Mouse (Mus musculus) MEL (cell line): Measurements from ENCODE around the gene Ttbk2. TPM values are rescaled to one million over a fixed set of nuclear protein-coding genes. Genes with fewer than 3 reads are reported as not detected.

Experiments used
- DNase-seq: peaks from one replicate; pipeline ENCODE4 v3.0.0; 2011; ENCODE audit warnings: low read depth, low spot score
- H3K27ac ChIP-seq: 2 replicates; pipeline ENCODE4 v1.5.1; 2012; ENCODE audit warnings: low read depth, mild to moderate bottlenecking, control low read depth, low read length, moderate library complexity; ENCODE audit not compliant: control insufficient read depth
- H3K27me3 ChIP-seq, 2 experiments: fragments of 150-350 bp in 1 of 2; sonication (generic) in 1 of 2; 2 replicates each; pipeline ENCODE4 v1.6.1; 2012; ENCODE audit warnings: low read length in 2 of 2, mild to moderate bottlenecking in 2 of 2, improper control_type of control experiment in 1 of 2, moderate library complexity in 1 of 2; ENCODE audit not compliant: insufficient read depth in 2 of 2, control insufficient read depth in 1 of 2
- H3K36me3 ChIP-seq, 2 experiments: 2 replicates each; pipeline ENCODE4 v1.6.1; 2012 to 2014; ENCODE audit warnings: low read length in 2 of 2, improper control_type of control experiment in 1 of 2, inconsistent platforms in 1 of 2, mild to moderate bottlenecking in 1 of 2; ENCODE audit not compliant: insufficient read depth in 2 of 2, control insufficient read depth in 1 of 2
- H3K4me1 ChIP-seq, 2 experiments: fragments of 150-350 bp in 1 of 2; sonication (generic) in 1 of 2; 2 replicates each; pipeline ENCODE4 v1.6.1; 2012; ENCODE audit warnings: low read length in 2 of 2, improper control_type of control experiment in 1 of 2, mild to moderate bottlenecking in 1 of 2; ENCODE audit not compliant: insufficient read depth in 2 of 2, control insufficient read depth in 1 of 2
- H3K4me3 ChIP-seq, 2 experiments: fragments of 150-350 bp in 1 of 2; sonication (generic) in 1 of 2; 2 replicates each; pipeline ENCODE4 v1.5.1; 2012; ENCODE audit warnings: low read depth in 2 of 2, low read length in 2 of 2, mild to moderate bottlenecking in 2 of 2, moderate library complexity in 2 of 2, control low read depth in 1 of 2, improper control_type of control experiment in 1 of 2; ENCODE audit not compliant: control insufficient read depth in 1 of 2, insufficient read depth in 1 of 2
- H3K79me2 ChIP-seq: 2 replicates; pipeline ENCODE4 v1.6.1; 2012; ENCODE audit warnings: mild to moderate bottlenecking, low read length, moderate library complexity; ENCODE audit not compliant: control insufficient read depth, poor library complexity, insufficient read depth
- H3K9ac ChIP-seq: 2 replicates; pipeline ENCODE4 v1.6.1; 2012; ENCODE audit warnings: low read depth, mild to moderate bottlenecking, control low read depth, low read length, moderate library complexity; ENCODE audit not compliant: control insufficient read depth, poor library complexity, severe bottlenecking
- H3K9me3 ChIP-seq: fragments of 150-350 bp; sonication (generic); replicated peaks from 2 replicates; pipeline ENCODE4 v1.6.1; 2012; ENCODE audit warnings: mild to moderate bottlenecking, low read length, improper control_type of control experiment, moderate library complexity; ENCODE audit not compliant: insufficient read depth
- BHLHE40 ChIP-seq: IDR thresholded peaks from 2 replicates; pipeline ENCODE4 v1.6.1; 2012; ENCODE audit warnings: low read depth, mild to moderate bottlenecking, inconsistent platforms, low read length, improper control_type of control experiment, borderline replicate concordance
- CHD2 ChIP-seq: IDR thresholded peaks from 2 replicates; pipeline ENCODE4 v1.6.1; 2011; ENCODE audit warnings: low read length, improper control_type of control experiment
- CTCF ChIP-seq, 3 experiments: IDR thresholded peaks in 2 of 3; conservative IDR thresholded peaks in 1 of 3; 2 replicates each; pipeline ENCODE4 v1.5.1; 2011 to 2012; ENCODE audit warnings: low read length in 3 of 3, low read depth in 2 of 3, mild to moderate bottlenecking in 2 of 3, improper control_type of control experiment in 1 of 3, inconsistent platforms in 1 of 3, mixed read lengths in 1 of 3, moderate library complexity in 1 of 3; ENCODE audit not compliant: control insufficient read depth in 1 of 3, insufficient read depth in 1 of 3, poor library complexity in 1 of 3, severe bottlenecking in 1 of 3
- E2F4 ChIP-seq: IDR thresholded peaks from 2 replicates; pipeline ENCODE4 v1.6.1; 2011; ENCODE audit warnings: low read depth, low read length, improper control_type of control experiment, borderline replicate concordance
- ELF1 ChIP-seq: IDR thresholded peaks from 2 replicates; pipeline ENCODE4 v1.6.1; 2014; ENCODE audit warnings: low read depth, mild to moderate bottlenecking, inconsistent platforms, low read length, improper control_type of control experiment, moderate library complexity
- EP300 ChIP-seq, 2 experiments: IDR thresholded peaks; 2 replicates each; pipeline ENCODE4 v1.6.1; 2011; ENCODE audit warnings: improper control_type of control experiment in 2 of 2, low read length in 2 of 2, low read depth in 1 of 2, mild to moderate bottlenecking in 1 of 2
- ETS1 ChIP-seq: IDR thresholded peaks from 2 replicates; pipeline ENCODE4 v1.6.1; 2012; ENCODE audit warnings: low read depth, mild to moderate bottlenecking, inconsistent platforms, low read length, improper control_type of control experiment, moderate library complexity
- GATA1 ChIP-seq: IDR thresholded peaks from 2 replicates; pipeline ENCODE4 v1.6.1; 2011; ENCODE audit warnings: low read depth, low read length, improper control_type of control experiment
- HCFC1 ChIP-seq: IDR thresholded peaks from 2 replicates; pipeline ENCODE4 v1.6.1; 2012; ENCODE audit warnings: low read depth, mild to moderate bottlenecking, inconsistent platforms, low read length, improper control_type of control experiment, moderate library complexity
- MAFK ChIP-seq: IDR thresholded peaks from 2 replicates; pipeline ENCODE4 v1.6.1; 2011; ENCODE audit warnings: low read depth, mild to moderate bottlenecking, low read length, improper control_type of control experiment, borderline replicate concordance
- MEF2A ChIP-seq: IDR thresholded peaks from 2 replicates; pipeline ENCODE4 v1.6.1; 2014; ENCODE audit warnings: low read depth, mild to moderate bottlenecking, inconsistent platforms, low read length, improper control_type of control experiment; ENCODE audit not compliant: poor library complexity, insufficient replicate concordance, severe bottlenecking; ENCODE audit errors: extremely low read depth
- MXI1 ChIP-seq: IDR thresholded peaks from 2 replicates; pipeline ENCODE4 v1.6.1; 2011; ENCODE audit warnings: mild to moderate bottlenecking, low read depth, low read length, improper control_type of control experiment
- MYC ChIP-seq: IDR thresholded peaks from 2 replicates; pipeline ENCODE4 v1.6.1; 2011; ENCODE audit warnings: low read depth, mild to moderate bottlenecking, low read length, improper control_type of control experiment, moderate library complexity
- NRF1 ChIP-seq: IDR thresholded peaks from 2 replicates; pipeline ENCODE4 v1.6.1; 2014; ENCODE audit warnings: low read depth, mild to moderate bottlenecking, inconsistent platforms, low read length, improper control_type of control experiment, moderate library complexity; ENCODE audit not compliant: poor library complexity, insufficient read depth, severe bottlenecking
- RCOR1 ChIP-seq: IDR thresholded peaks from 2 replicates; pipeline ENCODE4 v1.6.1; 2012; ENCODE audit warnings: low read depth, mild to moderate bottlenecking, inconsistent platforms, low read length, improper control_type of control experiment
- TCF12 ChIP-seq: IDR thresholded peaks from 2 replicates; pipeline ENCODE4 v1.6.1; 2014; ENCODE audit warnings: low read depth, mild to moderate bottlenecking, inconsistent platforms, low read length, improper control_type of control experiment, moderate library complexity
- USF1 ChIP-seq: IDR thresholded peaks from 2 replicates; pipeline ENCODE4 v1.6.1; 2014; ENCODE audit warnings: low read depth, mild to moderate bottlenecking, inconsistent platforms, low read length, improper control_type of control experiment, moderate library complexity
- USF2 ChIP-seq, 2 experiments: IDR thresholded peaks; 2 replicates each; pipeline ENCODE4 v1.6.1; 2011 to 2012; ENCODE audit warnings: improper control_type of control experiment in 2 of 2, low read length in 2 of 2, borderline replicate concordance in 1 of 2, inconsistent platforms in 1 of 2, low read depth in 1 of 2, mild to moderate bottlenecking in 1 of 2; ENCODE audit not compliant: insufficient read depth in 1 of 2
- ZKSCAN1 ChIP-seq: IDR thresholded peaks from 2 replicates; pipeline ENCODE4 v1.6.1; 2012; ENCODE audit warnings: low read depth, mild to moderate bottlenecking, inconsistent platforms, low read length, improper control_type of control experiment, moderate library complexity
- polyA plus RNA-seq, 2 experiments: library from polyadenylated mRNA; stranded (reverse) in 1 of 2; unstranded in 1 of 2; fragments of >175 nt in 1 of 2; fragments of >200 nt in 1 of 2; gene quantifications; 2 replicates each; pipeline versions ENCODE4 v1.2.1 to v1.2.4; 2012; ENCODE audit warnings: low replicate concordance in 2 of 2, low read depth in 1 of 2; ENCODE audit not compliant: insufficient read length in 2 of 2, insufficient read depth in 1 of 2, missing spikeins in 1 of 2
- total RNA-seq: library from RNA; depleted of rRNA; stranded (reverse); fragments of 300-350 nt; gene quantifications from 2 replicates; pipeline ENCODE4 v1.2.3, GENCODE M21; 2012

Ttbk2 gene
- total and polyA plus RNA-seq, 3 experiments: 2.1 to 3.0 TPM; not detected in 1

GRCm38 (mm10) chr2:120863389-120863788, 13.0 kb upstream of the Ttbk2 start (continued):
- TF ChIP-seq MYC (no peak), TCF12 (no peak), E2F4 (no peak)

DNA sequence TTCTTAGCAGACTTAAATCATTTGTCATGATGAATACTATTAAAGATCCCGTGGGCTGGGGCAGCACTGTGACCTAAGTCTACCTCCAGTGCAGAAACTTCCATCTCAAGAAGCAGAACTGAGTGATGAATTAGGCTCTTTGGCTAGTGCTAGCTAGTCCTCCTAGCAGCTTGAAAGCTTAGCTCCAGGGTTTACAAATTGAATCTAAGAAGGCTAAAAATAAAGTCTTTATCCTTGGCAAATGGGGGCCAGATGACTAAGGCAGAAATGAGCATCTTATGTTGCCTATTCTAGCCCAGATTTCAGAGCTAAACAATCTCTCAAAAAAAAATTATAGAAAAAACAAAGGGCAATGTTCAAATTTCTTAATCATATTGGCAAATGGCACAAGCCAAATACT, 10.3 kb upstream of the Ttbk2 start:
- Histone ChIP-seq H3K36me3 (peaks cover 0 to 4% of the 10 kb centered on the region in 2 experiments; a peak in 2 of 4 replicates), H3K27me3 (no peaks in the 10 kb centered on the region)
- TF ChIP-seq NRF1 (no peak), ETS1 (no peak), HCFC1 (no peak), ELF1 (no peak), CTCF (IDR thresholded peaks at IDR 0.05 in 2 of 3, conservative IDR thresholded peaks at IDR 0.05 in 1 of 3; ENCODE audit: control insufficient read depth in 1 of 3, insufficient read depth in 1 of 3, low read depth in 2 of 3, low read length in 3 of 3, poor library complexity in 1 of 3, severe bottlenecking in 1 of 3) (no peak), MYC (no peak), BHLHE40 (no peak), ZKSCAN1 (no peak), GATA1 (no peak), USF2 (IDR thresholded peaks at IDR 0.05; ENCODE audit: borderline replicate concordance in 1 of 2, insufficient read depth in 1 of 2, low read depth in 1 of 2, low read length in 2 of 2) (no peak), RCOR1 (no peak), CHD2 (no peak), EP300 (IDR thresholded peaks at IDR 0.05; ENCODE audit: low read depth in 1 of 2, low read length in 2 of 2) (no peak), MAFK (no peak), USF1 (no peak), MEF2A (no peak), MXI1 (no peak)
- TF ChIP-seq, all 39 proteins: peak for 0
- Histone ChIP-seq H3K9ac (no peak overlapping the region), H3K9me3 (no peaks in the 10 kb centered on the region), H3K79me2 (no peaks in the 10 kb centered on the region), H3K4me3 (no peak overlapping the region), H3K4me1 (no peaks in the 10 kb centered on the region), H3K27ac (no peak overlapping the region)
- DNase-seq: no peak
